Mouse (Mus musculus): ENCODE measurements around the gene Slc10a3. TPM values are rescaled to one million over a fixed set of nuclear protein-coding genes. Genes with fewer than 3 reads are reported as not detected.
A peak's percentile ranks its signal among the peaks of the same experiment; 100 is the strongest.
"Not testable (repeated sequence)": the region's sequence is repeated elsewhere in the genome, so short reads cannot be mapped to it uniquely, and the experiment has no call there.

The Slc10a3 gene
- polyA plus RNA-seq (2015; fragmentation: Nextera tagmentation; extraction: Ambion mirVana): 6.8 and 8.4 TPM in 2 replicates

DNA sequence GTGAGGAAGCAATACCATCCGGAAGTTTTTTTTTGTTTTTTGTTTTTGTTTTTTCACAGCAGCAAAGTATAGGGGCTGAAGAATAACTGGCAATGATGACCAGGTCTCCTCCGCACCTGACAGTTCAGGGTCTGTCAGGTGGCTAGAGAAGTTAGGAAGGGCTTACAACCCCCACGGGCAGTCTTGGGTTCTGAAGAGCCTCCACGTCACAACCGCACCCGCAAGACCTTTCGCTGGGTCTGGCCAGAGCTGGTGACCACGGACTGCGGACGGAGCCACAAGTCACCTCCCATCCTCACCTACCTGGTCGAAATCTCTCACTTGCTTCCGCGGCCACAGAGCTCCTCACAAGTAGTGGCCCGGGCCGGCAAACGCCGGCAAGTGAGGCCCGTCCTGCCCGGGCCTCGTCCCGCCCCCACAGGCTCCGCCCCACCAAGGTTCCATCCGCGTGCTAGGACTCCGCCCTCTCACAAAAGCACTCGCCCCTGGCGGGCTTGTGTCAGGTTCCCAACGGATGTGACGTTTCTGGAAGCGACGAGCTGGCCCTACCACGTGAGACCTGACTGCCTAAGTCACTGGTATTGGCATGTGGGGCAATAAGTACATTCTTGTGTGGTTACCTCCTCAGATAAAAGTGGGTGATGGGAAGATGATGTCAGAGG, at the start of gene Slc10a3, which contains the start of gene Ubl4a:
Gene Slc10a3 (minus strand): TSS at position 462 of the 662 bp plus-strand sequence.
Gene Ubl4a (minus strand): TSS at position 331 of the 662 bp plus-strand sequence.
- H3K4me1 ChIP-seq (replicated peaks): peaks cover 7% of the 10 kb centered on the region; the same call in 1 of the 2 replicates
- peak; percentile 88 for ATAC-seq (ENCODE audit: low read depth)
- H3K4me2 ChIP-seq: peak within 1 kb of the TSS; percentile 62
- peak within 1 kb of the TSS; percentile 45 for H3K4me3 ChIP-seq
- H3K27ac ChIP-seq (replicated peaks): no peak within 1 kb of the TSS
- H3K9me3 ChIP-seq: no peaks in the 10 kb centered on the region
- no peaks in the 10 kb centered on the region for H3K27me3 ChIP-seq
- H3K9ac ChIP-seq: peak within 1 kb of the TSS; percentile 67
- 24% methylated on average over 32 of the region's 32 CpGs for WGBS
- H3K36me3 ChIP-seq: 0 out of 2 replicates have a peak, but pooled peaks cover 6% of the 10 kb centered on the region

GRCm38 (mm10) chrX:74413377-74413776, 40.2 kb upstream of the Slc10a3 start:
- H3K4me2 ChIP-seq: no peak overlapping the region
- H3K36me3 ChIP-seq: peaks cover 12% of the 10 kb centered on the region; the same call in 1 of the 2 replicates
- no peak overlapping the region for H3K27ac ChIP-seq (replicated peaks)
- peak; percentile 77; the same call in 1 of the 2 replicates for ATAC-seq (ENCODE audit: low read depth)
- H3K9me3 ChIP-seq: no peaks in the 10 kb centered on the region
- H3K4me3 ChIP-seq: no peak overlapping the region
- H3K9ac ChIP-seq: no peak overlapping the region
- H3K4me1 ChIP-seq (replicated peaks): no peaks in the 10 kb centered on the region
- no peaks in the 10 kb centered on the region for H3K27me3 ChIP-seq

GRCm38 (mm10) chrX:74408340-74408739, 35.2 kb upstream of the Slc10a3 start:
- no peak overlapping the region for H3K27ac ChIP-seq (replicated peaks)
- H3K27me3 ChIP-seq: no peaks in the 10 kb centered on the region
- no peak overlapping the region for H3K9ac ChIP-seq
- no peak overlapping the region for H3K4me3 ChIP-seq
- H3K36me3 ChIP-seq: peaks cover 8% of the 10 kb centered on the region; the same call in 1 of the 2 replicates
- no peaks in the 10 kb centered on the region for H3K4me1 ChIP-seq (replicated peaks)
- ATAC-seq (ENCODE audit: low read depth): no peak
- WGBS: 39% methylated on average over 2 of the region's 2 CpGs
- no peaks in the 10 kb centered on the region for H3K9me3 ChIP-seq
- H3K4me2 ChIP-seq: no peak overlapping the region

GRCm38 (mm10) chrX:74400136-74400535, 27.0 kb upstream of the Slc10a3 start:
- Histone ChIP-seq H3K4me3 (no peak overlapping the region), H3K9ac (no peak overlapping the region), H3K27ac (replicated peaks) (no peak overlapping the region), H3K4me1 (replicated peaks) (no peaks in the 10 kb centered on the region), H3K27me3 (no peaks in the 10 kb centered on the region), H3K36me3 (no peaks in the 10 kb centered on the region), H3K9me3 (no peaks in the 10 kb centered on the region), H3K4me2 (no peak overlapping the region)
- WGBS: 84% methylated on average over 3 of the region's 3 CpGs
- no peak for ATAC-seq (ENCODE audit: low read depth)

GRCm38 (mm10) chrX:74392535-74393443, 19.6 kb upstream of the Slc10a3 start, which contains the start of the genes Fam3a and Ikbkg:
Gene Fam3a, minus strand, starts transcription at chrX:74393272.
Gene Ikbkg, plus strand, starts transcription at chrX:74393290.
- no peaks in the 10 kb centered on the region for H3K36me3 ChIP-seq
- H3K9me3 ChIP-seq: no peaks in the 10 kb centered on the region
- H3K9ac ChIP-seq: peak within 1 kb of the TSS; percentile 79
- peak within 1 kb of the TSS; percentile 64 for H3K4me2 ChIP-seq
- peak within 1 kb of the TSS; percentile 88 for H3K27ac ChIP-seq (replicated peaks)
- peaks cover 16% of the 10 kb centered on the region; the same call in 1 of the 2 replicates for H3K4me1 ChIP-seq (replicated peaks)
- ATAC-seq (ENCODE audit: low read depth): peak; percentile 100
- 22% methylated on average over 30 of the region's 30 CpGs for WGBS
- H3K27me3 ChIP-seq: no peaks in the 10 kb centered on the region
- H3K4me3 ChIP-seq: peak within 1 kb of the TSS; percentile 51

DNA sequence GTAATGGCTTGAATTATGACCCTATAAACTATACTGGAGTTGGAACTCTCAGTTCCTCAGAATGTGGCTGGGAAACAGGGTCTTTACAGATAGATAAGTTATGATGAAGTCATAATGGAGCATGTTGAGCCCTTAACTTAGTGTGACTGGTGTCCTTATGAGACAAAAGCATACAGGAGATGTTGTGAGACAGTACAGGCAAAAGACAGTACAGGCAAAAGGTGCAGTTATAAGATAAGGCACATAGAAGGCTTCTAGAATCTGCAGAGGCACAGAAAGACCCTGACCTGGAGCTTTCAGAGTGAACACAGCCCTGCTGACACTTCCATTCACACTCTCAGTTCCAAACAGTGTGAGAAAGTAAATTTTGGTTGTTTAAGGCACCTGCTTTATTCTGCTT, 15.0 kb upstream of the Slc10a3 start:
- peaks cover 12% of the 10 kb centered on the region; the same call in 1 of the 2 replicates for H3K4me1 ChIP-seq (replicated peaks)
- no peaks in the 10 kb centered on the region for H3K9me3 ChIP-seq
- no peak overlapping the region for H3K4me2 ChIP-seq
- ATAC-seq (ENCODE audit: low read depth): no peak
- no peaks in the 10 kb centered on the region for H3K27me3 ChIP-seq
- H3K9ac ChIP-seq: no peak overlapping the region
- 0 out of 2 replicates have a peak, but pooled peaks cover 17% of the 10 kb centered on the region for H3K36me3 ChIP-seq
- no peak overlapping the region for H3K27ac ChIP-seq (replicated peaks)
- no peak overlapping the region for H3K4me3 ChIP-seq

- no peak overlapping the region for H3K9ac ChIP-seq
- no peak for ATAC-seq (ENCODE audit: low read depth)
Measured at GRCm38 (mm10) chrX:74384451-74384850, 11.3 kb upstream of the Slc10a3 start.

DNA sequence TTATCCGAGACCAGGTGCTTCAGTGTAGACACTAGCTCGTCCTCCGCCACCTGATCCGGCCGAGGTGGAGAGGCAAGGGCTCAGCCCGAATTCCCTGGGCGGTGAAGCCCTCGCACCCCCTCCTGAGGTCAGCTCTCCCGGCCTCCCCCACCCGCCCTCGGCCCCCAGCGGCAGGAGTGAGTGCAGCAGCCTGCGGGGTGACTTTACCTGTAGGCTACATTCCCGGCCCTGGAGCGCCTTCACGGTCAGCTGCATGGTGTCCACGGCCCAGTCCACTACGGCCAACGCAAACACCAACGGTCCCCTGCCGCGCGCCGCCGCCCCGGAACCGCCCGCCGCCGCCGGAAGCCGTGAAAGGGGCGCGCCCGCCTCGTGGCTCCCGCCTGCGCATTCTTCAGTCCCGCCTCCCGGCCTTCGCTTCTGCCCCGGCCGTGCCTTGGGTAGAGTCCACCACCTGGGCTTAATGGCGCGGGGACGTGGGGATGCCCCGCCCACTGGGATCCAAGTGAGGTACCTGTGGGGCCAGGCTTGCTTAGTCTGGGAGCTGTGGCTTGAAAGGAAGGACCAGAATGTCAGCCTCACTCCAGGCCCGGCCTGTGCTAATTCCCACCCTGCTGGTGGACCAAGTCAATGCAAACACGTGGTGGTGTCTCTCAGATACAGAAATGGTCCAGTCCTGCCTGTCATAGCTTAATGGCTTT, 4.8 kb downstream of the Slc10a3 start:
- peak overlapping the region; percentile 86 for H3K9ac ChIP-seq
- H3K4me2 ChIP-seq: peak overlapping the region; percentile 67
- H3K4me3 ChIP-seq: peak overlapping the region; percentile 58
- H3K36me3 ChIP-seq: 0 out of 2 replicates have a peak, but pooled peaks cover 6% of the 10 kb centered on the region
- peak overlapping the region; percentile 83 for H3K27ac ChIP-seq (replicated peaks)
- peaks cover 19% of the 10 kb centered on the region for H3K4me1 ChIP-seq (replicated peaks)
- peak; percentile 84 for ATAC-seq (ENCODE audit: low read depth)
- WGBS: 17% methylated on average over 32 of the region's 49 CpGs
- H3K27me3 ChIP-seq: no peaks in the 10 kb centered on the region
- H3K9me3 ChIP-seq: no peaks in the 10 kb centered on the region

More at GRCm38 (mm10) chrX:74384451-74384850, 11.3 kb upstream of the Slc10a3 start:
- no peaks in the 10 kb centered on the region for H3K27me3 ChIP-seq
- 90% methylated on average over 2 of the region's 2 CpGs for WGBS
- H3K4me2 ChIP-seq: no peak overlapping the region
- H3K27ac ChIP-seq (replicated peaks): no peak overlapping the region
- H3K4me1 ChIP-seq (replicated peaks): no peaks in the 10 kb centered on the region
- H3K4me3 ChIP-seq: no peak overlapping the region
- 0 out of 2 replicates have a peak, but pooled peaks cover 17% of the 10 kb centered on the region for H3K36me3 ChIP-seq
- H3K9me3 ChIP-seq: no peaks in the 10 kb centered on the region

DNA sequence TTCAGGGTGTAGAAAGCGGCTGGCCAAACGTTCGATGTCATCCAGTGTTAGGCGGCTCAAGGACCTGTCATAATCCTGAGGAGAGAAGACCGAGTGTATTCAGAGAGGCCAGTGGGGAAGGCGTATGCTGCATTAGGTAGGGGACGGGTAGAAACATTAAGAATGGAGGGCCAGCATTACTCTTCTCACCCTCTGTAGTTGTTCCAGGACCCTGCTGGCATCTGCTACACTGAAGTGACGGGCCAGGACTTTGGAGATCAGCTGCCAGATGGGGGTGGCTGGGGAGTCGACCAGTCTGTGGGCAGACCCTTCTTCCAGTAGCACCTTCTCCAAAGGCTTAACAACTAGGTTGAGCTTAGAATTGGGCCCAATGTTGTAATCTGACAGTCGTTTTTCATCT, 5.6 kb downstream of the Slc10a3 start:
- Histone ChIP-seq H3K36me3 (0 out of 2 replicates have a peak, but pooled peaks cover 6% of the 10 kb centered on the region), H3K4me3 (peak overlapping the region; percentile 58), H3K27ac (replicated peaks) (no peak overlapping the region), H3K27me3 (no peaks in the 10 kb centered on the region), H3K4me2 (peak overlapping the region; percentile 67), H3K9me3 (no peaks in the 10 kb centered on the region), H3K9ac (peak overlapping the region; percentile 86), H3K4me1 (replicated peaks) (peaks cover 16% of the 10 kb centered on the region)
- 0 out of 2 replicates have a peak, but pooled peaks have one; percentile 11 for ATAC-seq (ENCODE audit: low read depth)
- 73% methylated on average over 10 of the region's 10 CpGs for WGBS

DNA sequence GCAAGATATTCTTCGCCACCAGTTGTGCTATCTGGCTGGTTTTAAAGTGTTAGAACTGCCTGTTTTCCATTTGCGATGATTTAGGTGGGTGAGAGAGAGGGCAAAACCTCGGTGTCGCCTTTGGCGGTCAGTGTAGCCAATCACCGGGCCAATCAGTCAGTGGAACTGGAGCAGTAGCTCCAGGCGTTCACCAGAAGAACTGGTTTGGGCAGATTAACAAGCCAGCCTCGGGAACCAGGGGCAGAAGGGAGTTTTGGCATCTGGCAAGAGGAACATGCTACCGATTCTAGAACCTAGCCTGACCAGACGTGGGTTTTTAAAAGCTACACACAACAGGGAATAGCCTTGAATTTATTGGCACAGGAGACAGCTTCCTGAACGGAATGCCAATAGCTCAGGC, 14.0 kb downstream of the Slc10a3 start:
- H3K4me2 ChIP-seq: no peak overlapping the region
- H3K27ac ChIP-seq (replicated peaks): no peak overlapping the region
- H3K4me1 ChIP-seq (replicated peaks): no peaks in the 10 kb centered on the region
- WGBS: 54% methylated on average over 11 of the region's 11 CpGs
- H3K27me3 ChIP-seq: no peaks in the 10 kb centered on the region
- no peaks in the 10 kb centered on the region for H3K9me3 ChIP-seq
- no peak for ATAC-seq (ENCODE audit: low read depth)
- H3K36me3 ChIP-seq: no peaks in the 10 kb centered on the region
- no peak overlapping the region for H3K9ac ChIP-seq
- H3K4me3 ChIP-seq: no peak overlapping the region

DNA sequence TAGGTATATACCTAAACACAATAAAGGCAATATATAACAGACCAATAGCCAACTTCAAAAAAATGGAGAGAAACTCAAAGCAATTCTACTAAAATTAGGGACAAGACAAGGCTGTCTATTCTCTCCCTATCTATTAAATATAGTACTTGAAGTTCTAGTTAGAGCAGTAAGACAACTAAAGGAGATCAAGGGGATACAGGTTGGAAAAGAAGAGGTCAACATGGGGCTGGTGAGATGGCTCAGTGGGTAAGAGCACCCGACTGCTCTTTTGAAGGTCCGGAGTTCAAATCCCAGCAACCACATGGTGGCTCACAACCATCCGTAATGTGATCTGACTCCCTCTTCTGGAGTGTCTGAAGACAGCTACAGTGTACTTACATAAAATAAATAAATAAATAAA, 16.1 kb downstream of the Slc10a3 start:
- H3K4me2 ChIP-seq; H3K36me3 ChIP-seq; H3K27me3 ChIP-seq; H3K4me3 ChIP-seq; H3K4me1 ChIP-seq (replicated peaks); ATAC-seq (ENCODE audit: low read depth); H3K27ac ChIP-seq (replicated peaks); H3K9ac ChIP-seq; H3K9me3 ChIP-seq: not testable (repeated sequence)
- 82% methylated on average over 3 of the region's 3 CpGs for WGBS

Data from neural tube, embryonic 13.5 days (tissue).